Mouse (Mus musculus): ENCODE results near the gene Pfas.
"Not testable (repeated sequence)": the region's sequence is repeated elsewhere in the genome, so short reads cannot be mapped to it uniquely, and the experiment has no call there.

Gene Pfas

GRCm38 (mm10) chr11:69015644-69016441 is 7.6 kb upstream of the Pfas start, which contains the start of gene Ctc1:
Gene Ctc1, plus strand, starts transcription at chr11:69015911.
- peak; percentile 92 for DNase-seq (ENCODE audit: low spot score)

GRCm38 (mm10) chr11:69012071-69012601 is 3.9 kb upstream of the Pfas start:
- DNase-seq (ENCODE audit: low spot score): peak; percentile 90

- DNase-seq (ENCODE audit: low spot score): not testable (repeated sequence)
These were observed 3.2 kb upstream of the Pfas start for GRCm38 (mm10) chr11:69011445-69011844.

GRCm38 (mm10) chr11:69010400-69011323 is 2.4 kb upstream of the Pfas start:
- DNase-seq (ENCODE audit: low spot score): no peak

- no peak for DNase-seq (ENCODE audit: low spot score)
These were observed 1.2 kb upstream of the Pfas start for GRCm38 (mm10) chr11:69009508-69009907.

GRCm38 (mm10) chr11:69006575-69006974 is 1.7 kb downstream of the Pfas start:
- not testable (repeated sequence) for DNase-seq (ENCODE audit: low spot score)

- DNase-seq (ENCODE audit: low spot score): no peak
These were observed 3.1 kb downstream of the Pfas start for GRCm38 (mm10) chr11:69005193-69005592.

GRCm38 (mm10) chr11:69003592-69003991 is 4.7 kb downstream of the Pfas start:
- DNase-seq (ENCODE audit: low spot score): no peak

- DNase-seq (ENCODE audit: low spot score): not testable (repeated sequence)
These were observed 5.5 kb downstream of the Pfas start for GRCm38 (mm10) chr11:69002782-69003181.

- no peak for DNase-seq (ENCODE audit: low spot score)
These were observed 11.2 kb downstream of the Pfas start for GRCm38 (mm10) chr11:68997080-68997479.

- DNase-seq (ENCODE audit: low spot score): no peak
These were observed 13.9 kb downstream of the Pfas start for GRCm38 (mm10) chr11:68994377-68994776.

GRCm38 (mm10) chr11:68993122-68993521 is 15.1 kb downstream of the Pfas start:
- no peak for DNase-seq (ENCODE audit: low spot score)

GRCm38 (mm10) chr11:68988341-68988740 is 19.9 kb downstream of the Pfas start:
- DNase-seq (ENCODE audit: low spot score): no peak

- DNase-seq (ENCODE audit: low spot score): no peak
These were observed 20.8 kb downstream of the Pfas start for GRCm38 (mm10) chr11:68987365-68987882.

- DNase-seq (ENCODE audit: low spot score): peak; percentile 50
These were observed 25.5 kb downstream of the Pfas start for GRCm38 (mm10) chr11:68982639-68983369.

- DNase-seq (ENCODE audit: low spot score): no peak
These were observed 27.3 kb downstream of the Pfas start for GRCm38 (mm10) chr11:68980919-68981318.

GRCm38 (mm10) chr11:68979320-68979733 is 28.9 kb downstream of the Pfas start:
- no peak for DNase-seq (ENCODE audit: low spot score)

- no peak for DNase-seq (ENCODE audit: low spot score)
These were observed 32.7 kb downstream of the Pfas start for GRCm38 (mm10) chr11:68975601-68976000.

GRCm38 (mm10) chr11:68975085-68975484 is 33.2 kb downstream of the Pfas start, which contains the start of gene Rangrf:
Gene Rangrf, minus strand, starts transcription at chr11:68975185.
- DNase-seq (ENCODE audit: low spot score): no peak

- DNase-seq (ENCODE audit: low spot score): no peak
These were observed 34.2 kb downstream of the Pfas start for GRCm38 (mm10) chr11:68974059-68974450.

- DNase-seq (ENCODE audit: low spot score): peak; percentile 85
These were observed 34.8 kb downstream of the Pfas start for GRCm38 (mm10) chr11:68973250-68974058.

Measured in yolk sac, embryonic 10.5 days (tissue).